Mouse (Mus musculus) left cerebral cortex, postnatal 4 days (tissue): ENCODE measurements at regions not wholly inside any gene's neighbourhood (a gene's known extent, or its start where the extent isn't known, plus 50 kb on each side); places are given as distances from the start of the nearest gene placed in this dataset.

Source experiments
- DNase-seq: peaks from one replicate; pipeline ENCODE4 v3.0.0-alpha.2; 2022
- intact Hi-C: fragments of 180-260 bp; cut with DNase I; formaldehyde crosslinking; loops from one replicate; pipeline ENCODE4 v1.15.1; 2025

DNA sequence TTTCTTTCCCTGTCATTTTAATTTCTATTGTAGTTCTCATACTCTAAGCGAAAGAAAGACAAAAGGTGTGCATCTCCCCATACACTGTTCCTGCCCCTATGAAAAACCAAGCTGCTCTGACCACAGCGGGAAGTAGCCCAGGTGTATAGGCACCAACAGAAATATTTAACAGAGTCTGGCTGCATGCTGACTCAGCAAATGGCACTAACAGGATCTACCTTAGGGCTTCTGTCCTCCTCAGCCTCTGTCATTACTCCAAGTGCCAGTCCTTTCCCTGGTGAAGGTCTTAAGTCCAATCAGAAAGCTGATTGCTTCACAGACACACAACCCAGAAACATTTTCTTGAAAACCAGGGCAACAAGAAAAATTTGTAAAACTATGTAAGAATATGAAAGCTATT lies 72.5 kb downstream of the Gm9008 start:
- intact Hi-C loops: no loop called here
- no peak for DNase-seq

DNA sequence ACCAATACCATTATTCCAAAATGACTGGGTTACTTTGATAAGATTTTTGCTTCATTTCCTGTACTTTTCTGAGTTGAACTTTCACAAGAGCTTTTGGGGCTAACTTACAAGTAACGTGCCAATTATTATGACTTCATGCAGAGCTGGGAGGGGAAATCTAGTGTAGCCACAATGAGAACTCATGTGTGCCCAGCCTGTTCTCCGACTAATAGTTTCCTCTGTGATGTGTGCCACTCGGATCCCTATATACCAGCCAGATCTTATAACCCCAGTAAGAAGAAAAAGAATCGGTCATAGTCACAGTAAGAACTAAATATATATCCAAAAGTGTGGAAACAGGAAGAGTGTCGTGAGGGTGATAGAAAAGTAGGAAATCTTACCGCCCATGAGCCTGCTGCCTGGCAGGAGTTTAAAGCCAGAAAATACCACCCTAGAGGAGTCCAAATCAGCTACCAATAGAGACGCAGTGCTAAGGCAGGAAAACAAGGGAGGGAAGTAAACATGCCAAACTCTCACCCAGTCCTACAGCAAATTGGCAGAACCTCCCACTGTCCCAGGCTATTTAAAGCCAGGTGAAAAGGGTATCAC lies 110.0 kb downstream of the Gm9008 start:
- intact Hi-C loops: no loop called here
- no peak for DNase-seq

DNA sequence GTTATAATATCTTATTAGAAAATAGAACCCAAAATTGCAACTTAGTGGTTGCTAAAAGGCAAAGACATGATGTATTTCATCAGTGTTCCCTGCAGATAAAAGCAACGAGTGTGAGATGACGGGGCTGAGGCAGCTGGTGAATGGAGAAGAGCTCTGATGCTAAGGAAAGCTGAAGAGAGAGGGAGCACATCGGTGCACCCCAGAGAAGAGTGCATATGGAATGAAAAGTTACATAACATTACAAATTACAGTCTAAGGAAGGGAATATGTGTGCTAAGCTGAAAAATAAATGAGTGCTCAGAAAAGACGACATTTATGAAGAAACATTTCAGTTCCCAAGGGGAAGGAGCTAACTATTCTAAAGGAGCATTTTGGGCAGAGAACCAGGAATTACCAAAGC lies 115.3 kb downstream of the Gm9008 start:
- intact Hi-C loops: no loop called here
- no peak for DNase-seq

DNA sequence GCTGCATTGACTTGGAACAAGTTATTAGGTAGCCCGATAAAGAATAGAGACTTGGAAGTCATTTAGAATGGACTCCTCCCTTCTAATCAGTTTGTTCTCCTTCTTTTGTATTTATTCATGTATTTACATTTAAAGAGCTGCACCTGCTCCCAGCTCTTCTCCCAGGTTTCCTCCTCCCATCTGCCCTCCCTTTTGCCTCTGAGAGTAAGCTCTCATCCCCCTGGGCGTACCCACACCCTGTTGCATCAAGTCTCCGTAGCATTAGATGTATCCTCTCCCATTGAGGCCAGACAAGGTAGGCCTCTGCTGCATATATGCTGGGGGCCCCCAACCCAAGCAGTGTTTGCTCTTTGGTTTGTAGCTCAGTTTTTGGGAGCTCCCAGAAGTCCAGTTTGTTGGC lies 118.9 kb downstream of the Gm9008 start:
- no peak for DNase-seq
- intact Hi-C loops: no loop called here

GRCm38 (mm10) chr6:76352141-76352540 lies 145.4 kb downstream of the Gm9008 start:
- intact Hi-C loops: no loop called here
- no peak for DNase-seq

GRCm38 (mm10) chr6:76348445-76348844 lies 149.1 kb downstream of the Gm9008 start:
- no peak for DNase-seq
- intact Hi-C loops: no loop called here

DNA sequence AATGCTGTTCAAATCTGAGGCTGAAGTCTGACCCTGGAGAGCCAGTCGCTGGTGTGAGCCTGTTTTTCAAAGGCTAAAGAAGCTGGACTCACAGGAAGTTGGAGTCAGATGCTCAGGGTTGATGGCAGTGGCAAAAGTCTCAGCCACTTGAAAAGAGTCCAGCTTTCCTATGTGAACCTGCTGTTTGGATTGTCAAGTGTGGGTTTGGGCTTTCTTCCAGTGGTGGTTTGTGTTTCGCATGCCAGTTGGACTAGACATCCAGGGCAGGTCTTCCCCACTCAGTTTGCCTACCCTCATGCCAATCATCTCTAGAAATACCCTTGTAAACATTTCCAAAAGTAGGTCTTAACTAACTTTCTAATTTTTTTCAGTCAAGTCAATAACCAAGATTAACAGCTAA lies 167.4 kb downstream of the Gm9008 start:
- DNase-seq: peak; percentile 0
- intact Hi-C loops: no loop called here
